Mouse (Mus musculus): ENCODE measurements around the gene Dnah8.
"Not testable (repeated sequence)": the region's sequence is repeated elsewhere in the genome, so short reads cannot be mapped to it uniquely, and the experiment has no call there.

The Dnah8 gene

DNA sequence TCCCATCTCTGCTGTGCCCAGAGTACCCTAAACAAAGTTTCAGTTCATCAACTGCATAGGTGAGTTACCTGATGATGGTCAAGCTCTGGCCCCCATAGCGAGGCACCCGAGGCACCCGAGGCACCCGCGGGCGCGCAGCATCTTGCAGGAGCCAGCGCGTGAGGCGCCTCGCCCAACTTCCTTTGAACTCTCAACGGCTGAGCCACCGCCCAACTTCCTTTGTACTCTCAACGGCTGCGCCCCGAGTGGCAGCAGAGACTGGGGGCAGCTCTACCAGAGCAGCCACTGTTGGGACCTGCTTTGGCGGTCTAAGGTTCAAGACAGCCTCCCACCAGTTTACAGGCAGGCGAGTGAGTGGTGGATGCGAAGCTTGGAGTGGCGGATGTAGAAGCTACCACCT, at the start of gene Dnah8:
TSS of gene Dnah8 (plus strand) at position 223 of the 400 bp plus-strand sequence.
- DNase-seq (ENCODE audit: low spot score in 2 of 2): not testable (repeated sequence)

DNA sequence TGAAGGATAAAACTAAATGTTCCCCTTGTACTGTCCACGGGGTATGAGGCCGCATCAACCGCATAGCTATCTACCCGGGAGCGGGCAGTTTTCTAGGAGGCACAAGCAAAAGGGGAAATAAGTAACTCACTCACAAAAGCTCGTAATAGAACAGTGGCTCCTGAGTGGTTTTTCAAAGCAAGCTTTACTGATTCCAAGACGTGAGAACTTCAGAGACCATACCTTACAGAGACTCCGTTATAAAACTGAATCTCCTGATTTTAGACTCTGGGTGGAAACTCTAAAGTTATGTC, 49.4 kb upstream of the Dnah8 start:
- DNase-seq (ENCODE audit: low spot score in 2 of 2): no peak

DNA sequence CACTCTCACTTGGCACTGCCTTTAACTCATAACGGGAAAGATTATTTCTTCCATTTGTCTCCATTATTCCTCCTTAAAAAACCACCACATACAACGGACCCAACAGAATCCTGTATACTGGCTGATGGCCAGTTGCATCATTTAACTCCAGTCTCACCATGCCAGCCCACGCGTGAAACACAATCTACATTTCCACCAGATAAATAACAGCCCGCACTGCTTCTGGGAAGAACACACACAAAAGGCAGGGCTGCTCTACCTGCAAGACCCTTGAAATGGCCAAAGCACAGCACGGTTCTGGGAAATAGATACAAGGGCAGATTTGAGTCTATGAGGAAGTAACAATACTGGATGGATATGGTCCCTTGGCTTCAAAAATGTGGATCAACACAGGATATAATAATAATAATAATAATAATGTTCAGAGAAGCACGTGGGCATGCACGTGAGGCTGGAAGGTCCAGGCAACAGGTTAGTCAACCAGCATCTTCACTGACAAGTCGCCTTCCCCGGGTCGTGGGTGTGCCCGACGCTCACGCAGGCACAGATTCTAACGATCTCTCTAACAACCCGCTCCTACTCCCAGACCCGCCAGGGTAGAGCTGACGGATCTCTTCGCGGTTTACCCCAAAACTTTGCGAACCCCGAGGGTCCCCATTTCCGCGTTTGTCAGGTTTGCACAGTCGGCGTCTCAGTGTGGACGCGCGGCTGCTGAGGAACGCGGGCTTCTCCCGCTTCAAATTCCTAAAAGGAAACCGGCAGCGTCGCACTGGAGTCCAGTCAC, 48.8 kb upstream of the Dnah8 start:
- no peak for DNase-seq (ENCODE audit: low spot score in 2 of 2)

DNA sequence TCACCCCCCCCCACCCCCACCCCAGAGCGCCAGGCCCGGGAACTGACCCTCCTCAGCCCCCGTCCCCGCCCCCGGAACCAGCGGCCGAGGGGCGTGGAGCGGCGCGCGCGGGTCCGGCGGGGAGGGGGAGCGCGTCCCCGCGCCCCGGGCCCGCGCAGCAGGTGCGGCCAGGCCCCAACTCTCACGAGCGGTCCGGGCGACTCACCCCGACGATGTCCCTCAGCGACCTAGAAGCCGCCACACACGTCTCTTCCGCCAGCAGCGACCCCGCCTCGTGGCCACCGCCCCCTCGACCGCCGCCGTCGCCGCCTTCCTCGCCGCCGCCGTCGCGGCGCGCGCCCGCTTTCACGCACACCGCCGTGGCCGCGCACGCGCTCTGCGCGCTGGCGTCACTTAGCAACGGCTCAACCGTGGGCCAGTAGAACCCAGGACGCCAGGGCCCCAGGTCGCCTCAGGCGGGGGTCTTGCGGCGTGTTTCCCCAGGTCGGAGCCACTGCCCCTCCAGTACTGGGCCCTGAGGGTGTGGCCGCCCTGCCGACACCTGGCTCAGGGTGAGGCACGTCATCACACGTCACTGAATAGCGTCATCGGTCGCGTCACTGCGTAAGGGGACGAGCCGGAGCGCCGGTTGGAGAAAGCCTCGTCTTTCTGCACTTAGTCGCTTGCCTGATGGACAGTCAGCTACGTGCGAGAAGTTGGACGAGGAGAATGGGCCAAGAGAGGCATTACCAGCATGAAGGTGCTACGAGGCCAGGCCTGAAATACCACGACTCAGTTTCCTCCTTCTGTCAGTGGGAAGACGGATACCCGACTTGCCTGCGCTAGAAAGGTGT, 48.0 kb upstream of the Dnah8 start, which contains the start of gene Btbd9:
TSS of gene Btbd9 (minus strand) at position 548 of the 833 bp plus-strand sequence.
- peak; percentile 96 for DNase-seq (ENCODE audit: low spot score in 2 of 2)

DNA sequence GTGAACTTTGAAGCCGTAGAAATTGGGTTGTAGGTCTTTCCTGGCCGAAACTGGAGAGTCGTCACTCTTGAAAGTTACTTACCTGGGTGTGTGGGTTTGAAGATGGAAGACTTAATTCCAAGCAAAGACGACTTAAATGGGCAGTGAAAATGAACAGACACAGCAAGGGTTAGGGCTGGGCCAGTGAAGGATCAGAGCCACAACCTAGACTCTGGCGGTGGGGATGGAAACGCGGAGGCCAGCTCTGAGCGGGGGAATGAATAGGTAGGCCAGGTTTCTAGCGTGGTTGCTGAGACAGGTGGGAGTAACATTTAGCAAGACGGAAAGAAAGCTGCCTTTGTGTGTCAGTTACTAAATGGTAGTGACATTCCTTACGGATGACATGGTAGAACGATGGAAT, 47.2 kb upstream of the Dnah8 start:
- DNase-seq (ENCODE audit: low spot score in 2 of 2): no peak

DNA sequence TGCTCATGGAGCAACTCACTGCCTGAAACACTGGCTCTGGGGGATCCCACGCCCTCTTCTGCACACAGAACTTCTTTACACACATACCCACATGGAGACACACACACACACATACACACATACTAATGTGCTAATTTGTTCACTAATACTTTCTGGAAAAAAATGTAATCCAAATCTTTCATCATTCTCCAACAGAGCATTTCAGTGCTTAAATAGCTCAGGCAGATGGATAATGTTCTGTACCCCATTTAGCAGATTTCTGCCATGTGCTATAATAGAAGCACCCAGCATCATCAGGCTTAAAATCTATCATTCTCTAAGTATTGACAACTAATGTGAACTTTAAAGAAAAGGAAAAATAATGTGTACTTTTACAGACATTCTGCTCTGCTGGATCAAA, 43.4 kb upstream of the Dnah8 start:
- no peak for DNase-seq (ENCODE audit: low spot score in 2 of 2)

DNA sequence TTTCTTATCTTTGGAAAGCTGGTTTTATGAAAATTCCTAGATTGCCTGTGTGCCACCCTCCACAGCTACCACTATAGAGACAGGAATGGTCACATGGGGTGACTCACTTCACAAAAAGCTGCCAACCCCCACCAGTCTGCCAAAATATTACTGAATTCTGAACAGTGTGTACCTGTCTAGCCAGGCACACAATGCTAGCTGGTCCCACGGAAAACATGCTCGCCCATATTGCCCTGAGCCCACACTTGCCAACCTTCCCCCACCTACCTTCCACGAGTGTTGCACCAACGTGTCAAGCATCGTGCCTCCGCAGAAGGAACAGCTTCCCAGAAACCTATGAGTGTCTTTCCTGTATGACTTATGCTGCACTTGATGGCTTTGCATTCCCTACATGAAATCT, 43.0 kb upstream of the Dnah8 start:
- DNase-seq (ENCODE audit: low spot score in 2 of 2): no peak

DNA sequence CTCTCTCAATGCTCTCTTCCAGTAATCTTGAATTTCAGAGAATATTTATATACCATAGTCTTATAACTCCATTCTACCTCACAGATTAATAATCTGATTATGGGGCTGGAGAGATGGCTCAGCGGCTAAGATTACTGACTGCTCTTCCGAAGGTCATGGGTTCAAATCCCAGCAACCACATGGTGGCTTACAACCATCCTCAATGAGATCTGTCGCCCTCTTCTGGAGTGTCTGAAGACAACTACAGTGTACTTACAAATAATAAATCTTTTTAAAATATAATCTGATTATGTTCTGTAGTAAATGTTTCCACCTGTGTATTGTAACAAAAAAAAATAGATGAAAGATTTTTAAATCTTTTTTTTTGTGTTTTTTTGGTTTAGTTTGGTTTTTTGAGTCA, 41.8 kb upstream of the Dnah8 start:
- DNase-seq (ENCODE audit: low spot score in 2 of 2): no peak

DNA sequence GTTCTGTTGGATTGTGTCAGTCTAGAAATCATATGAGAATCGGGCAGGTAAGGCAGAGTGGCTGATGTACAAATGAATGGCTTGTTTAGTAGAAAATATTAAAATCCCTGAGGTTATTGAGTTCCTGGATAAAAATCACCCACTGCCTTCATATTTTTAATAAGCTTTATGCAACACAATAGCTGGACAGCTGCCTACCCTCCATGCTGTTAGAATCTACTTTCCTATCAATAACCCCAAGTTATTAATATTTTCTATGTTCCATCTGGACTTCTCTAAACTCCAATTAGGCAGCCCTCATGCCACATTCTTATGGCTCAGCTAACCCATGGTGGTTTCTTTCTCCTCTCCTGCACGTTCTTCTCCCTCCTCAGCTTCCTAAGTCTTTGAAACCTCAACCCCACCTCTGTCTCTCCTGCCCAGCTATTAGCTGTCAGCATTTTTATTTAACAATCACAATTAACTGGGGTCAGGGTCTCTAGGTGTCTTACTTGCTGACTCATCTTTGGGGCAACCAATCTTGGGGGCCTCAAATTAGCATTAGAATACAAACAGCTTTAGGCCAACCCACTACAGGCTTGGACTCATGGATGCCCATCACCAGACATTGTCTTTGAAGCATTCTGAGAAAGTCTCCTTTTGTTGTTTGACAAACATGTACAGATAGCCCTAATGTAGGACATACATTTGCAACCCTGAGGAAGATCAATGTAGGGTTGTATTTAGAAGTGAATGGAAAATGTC, 40.7 kb upstream of the Dnah8 start:
- no peak for DNase-seq (ENCODE audit: low spot score in 2 of 2)

DNA sequence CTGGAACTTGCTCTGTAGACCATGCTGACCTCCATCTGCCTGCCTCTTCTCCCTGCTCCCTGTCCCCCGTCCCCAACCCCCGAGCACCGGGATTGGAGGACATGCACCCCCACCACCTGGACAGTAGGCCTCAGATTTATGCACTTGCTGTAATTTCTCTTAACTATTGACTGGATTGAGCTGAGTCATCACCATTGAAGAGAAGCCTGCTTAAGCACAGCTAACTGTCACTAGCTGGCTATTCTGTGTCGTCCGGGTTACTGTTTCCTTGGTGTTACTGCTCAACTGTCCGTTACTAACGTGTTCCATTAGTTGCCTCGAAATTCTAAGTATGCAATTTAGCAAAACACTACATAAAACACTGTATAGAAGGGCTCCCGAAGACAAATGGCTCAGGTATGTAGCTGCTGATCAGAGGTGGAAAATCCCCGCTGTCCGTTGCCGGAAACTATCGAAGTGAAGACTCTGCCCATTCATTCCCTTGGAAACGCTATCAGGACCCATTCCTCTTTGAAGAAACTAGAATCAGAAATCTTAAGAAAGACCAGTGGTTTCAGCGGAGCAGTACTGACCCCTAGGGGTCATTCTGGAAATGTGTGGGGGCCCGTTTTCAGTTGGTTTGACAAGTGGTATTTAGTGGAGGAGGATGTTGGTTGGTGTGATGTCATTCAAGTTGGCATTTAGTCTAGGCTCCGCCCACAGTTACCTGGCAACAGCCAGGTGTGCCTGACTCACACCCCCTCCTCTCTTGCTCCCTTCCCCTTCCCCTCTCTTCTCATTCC, 33.5 kb upstream of the Dnah8 start:
- DNase-seq (ENCODE audit: low spot score in 2 of 2): peak in 1 of 2 experiments; percentile 49

DNA sequence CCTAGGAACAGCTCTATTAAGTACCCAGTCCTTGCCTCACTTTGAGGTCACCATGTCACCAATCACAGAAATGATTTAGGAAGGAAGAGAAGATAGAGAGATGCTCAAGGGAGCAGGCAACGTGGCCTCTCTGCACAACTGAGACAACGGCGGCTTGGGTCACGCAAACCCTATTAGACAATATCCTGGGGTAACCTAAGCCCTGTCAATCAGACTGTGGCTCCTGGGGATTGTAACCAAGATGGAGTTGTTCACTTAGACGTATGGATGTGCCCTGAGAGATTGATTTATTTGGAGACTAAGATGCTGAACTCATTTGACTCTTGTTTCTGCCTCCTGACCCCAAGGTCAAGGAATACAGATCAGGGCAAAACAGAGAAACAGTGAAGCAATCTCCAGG, 29.7 kb upstream of the Dnah8 start:
- DNase-seq (ENCODE audit: low spot score in 2 of 2): no peak

DNA sequence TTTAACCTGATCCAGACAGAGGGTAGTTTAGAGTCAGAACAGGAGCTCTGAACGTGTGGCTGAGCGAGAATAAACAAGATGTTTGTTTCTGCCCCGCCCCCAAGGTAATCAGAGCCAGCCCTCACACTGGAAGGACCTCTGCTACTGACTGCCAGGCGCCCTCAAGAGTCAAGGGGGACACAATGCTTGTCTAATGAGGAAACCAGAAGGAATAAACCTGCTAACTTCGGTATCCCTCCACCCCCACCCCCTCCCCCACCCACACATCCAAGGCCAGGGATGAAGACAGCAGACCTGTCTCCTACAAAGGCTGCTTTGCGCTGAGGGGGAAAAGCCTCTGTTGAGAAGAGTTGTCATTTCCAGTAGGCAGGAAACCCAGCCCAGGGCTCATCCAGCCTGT, 29.3 kb upstream of the Dnah8 start:
- no peak for DNase-seq (ENCODE audit: low spot score in 2 of 2)

DNA sequence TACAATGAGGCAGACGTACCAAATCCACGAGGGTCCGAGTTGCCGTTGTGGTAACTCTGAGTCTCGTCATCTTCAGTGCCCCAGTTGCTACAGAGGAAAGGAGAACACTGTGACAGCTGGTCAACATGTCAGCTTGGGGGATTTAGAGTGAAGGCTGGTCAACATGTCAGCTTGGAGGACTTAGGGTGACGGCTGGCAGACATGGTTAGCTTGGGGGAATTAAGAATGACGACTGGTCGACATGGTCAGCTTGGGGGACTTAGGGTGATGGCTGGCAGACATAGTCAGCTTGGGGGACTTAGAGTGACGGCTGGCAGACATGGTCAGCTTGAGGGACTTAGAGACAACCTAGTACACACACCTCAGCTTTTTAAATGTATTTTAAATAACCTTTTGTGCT, 26.4 kb upstream of the Dnah8 start:
- no peak for DNase-seq (ENCODE audit: low spot score in 2 of 2)

DNA sequence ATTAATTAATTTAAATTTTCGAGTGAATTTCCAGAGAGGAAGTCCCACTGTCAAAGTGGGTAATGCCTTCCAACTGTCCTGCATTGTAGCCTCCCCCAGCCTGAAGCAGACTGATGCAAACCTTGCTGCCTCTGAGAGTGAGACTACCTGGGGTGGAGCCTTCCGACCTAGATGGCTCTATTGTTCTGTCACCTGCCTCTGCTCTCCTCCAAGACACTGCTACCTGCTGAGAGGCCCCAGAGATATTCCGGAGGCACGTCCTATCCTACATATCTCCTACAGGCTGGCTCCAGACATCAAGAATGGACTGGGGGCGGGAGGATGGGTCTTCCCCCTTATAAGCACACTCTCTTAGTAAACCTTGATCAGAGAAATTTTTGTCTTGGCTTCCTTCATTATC, 25.9 kb upstream of the Dnah8 start:
- DNase-seq (ENCODE audit: low spot score in 2 of 2): no peak

DNA sequence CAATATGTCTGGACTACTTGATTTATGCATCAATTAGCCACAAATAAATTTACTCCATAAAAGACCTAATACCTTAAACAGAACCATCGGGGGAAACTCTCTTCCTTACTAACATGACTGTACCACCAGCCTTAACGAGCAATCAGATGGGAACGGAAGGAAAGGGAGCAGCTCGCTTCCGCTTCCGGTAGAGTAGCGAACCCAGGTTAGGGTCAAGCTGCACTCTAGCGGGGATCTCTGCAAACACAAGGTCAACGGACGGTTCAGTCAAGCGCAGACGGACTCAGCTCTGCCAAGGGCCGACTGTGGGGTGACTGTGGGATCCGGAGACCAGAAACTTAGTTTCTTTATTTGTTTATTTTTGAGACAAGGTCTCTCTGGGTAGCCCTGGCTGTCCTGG, 22.0 kb upstream of the Dnah8 start:
- DNase-seq (ENCODE audit: low spot score in 2 of 2): no peak

DNA sequence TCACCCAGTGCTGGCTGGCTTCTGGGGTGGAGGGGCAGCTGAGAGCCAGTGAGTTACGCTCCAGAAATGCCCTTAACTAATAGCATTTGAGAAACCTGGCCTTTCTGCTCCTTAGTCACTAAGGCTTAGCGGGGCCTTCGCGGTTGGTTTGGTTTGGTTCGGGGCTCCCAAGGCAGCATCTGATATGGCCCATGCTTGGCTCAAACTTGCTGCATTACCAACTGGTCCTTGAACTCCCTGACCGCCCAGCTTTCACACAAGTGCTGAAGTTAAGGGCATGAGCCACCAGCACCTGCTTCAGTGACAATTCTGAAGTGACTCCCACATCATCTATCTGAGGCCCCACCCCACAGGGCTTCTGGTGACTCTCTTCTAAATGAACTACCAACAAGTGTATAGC, 19.9 kb upstream of the Dnah8 start:
- no peak for DNase-seq (ENCODE audit: low spot score in 2 of 2)

DNA sequence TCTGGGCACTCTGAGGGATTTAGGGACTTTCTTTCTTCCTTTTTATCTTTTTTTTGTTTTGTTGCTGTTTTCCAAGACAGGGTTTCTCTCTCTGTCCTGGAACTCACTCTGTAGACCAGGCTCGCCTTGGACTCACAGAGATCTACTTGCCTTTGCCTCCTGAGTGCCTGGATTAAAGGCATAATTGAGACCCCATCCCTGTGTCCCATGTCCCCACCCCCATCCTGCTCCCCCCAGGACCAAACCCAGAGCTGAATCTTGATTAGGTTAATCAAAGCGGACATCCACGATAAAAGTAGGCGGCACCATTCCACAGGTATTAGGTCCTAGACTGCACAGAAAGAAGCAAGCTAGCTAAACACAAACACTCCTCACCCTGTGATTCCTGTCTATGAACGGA, 19.2 kb upstream of the Dnah8 start:
- no peak for DNase-seq (ENCODE audit: low spot score in 2 of 2)

DNA sequence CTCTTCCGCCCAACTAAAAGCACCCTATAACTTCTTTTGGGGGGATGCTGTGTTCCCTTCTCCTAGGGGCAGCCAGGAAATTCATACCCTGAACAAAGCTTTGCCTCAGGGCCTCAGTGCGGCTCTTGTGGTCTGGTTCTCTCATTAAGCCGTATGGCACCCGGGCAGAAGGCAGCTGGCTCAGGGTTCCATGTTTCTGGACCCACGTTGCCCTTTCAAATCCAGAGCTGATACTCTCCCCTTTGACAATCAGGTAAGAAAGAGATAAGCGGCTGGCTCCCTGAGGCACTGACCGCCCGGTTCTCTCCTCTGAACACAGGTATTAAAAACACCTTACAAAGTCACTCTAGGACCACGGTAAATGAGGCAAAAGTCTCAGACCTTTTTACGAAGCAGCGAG, 17.9 kb upstream of the Dnah8 start:
- no peak for DNase-seq (ENCODE audit: low spot score in 2 of 2)

DNA sequence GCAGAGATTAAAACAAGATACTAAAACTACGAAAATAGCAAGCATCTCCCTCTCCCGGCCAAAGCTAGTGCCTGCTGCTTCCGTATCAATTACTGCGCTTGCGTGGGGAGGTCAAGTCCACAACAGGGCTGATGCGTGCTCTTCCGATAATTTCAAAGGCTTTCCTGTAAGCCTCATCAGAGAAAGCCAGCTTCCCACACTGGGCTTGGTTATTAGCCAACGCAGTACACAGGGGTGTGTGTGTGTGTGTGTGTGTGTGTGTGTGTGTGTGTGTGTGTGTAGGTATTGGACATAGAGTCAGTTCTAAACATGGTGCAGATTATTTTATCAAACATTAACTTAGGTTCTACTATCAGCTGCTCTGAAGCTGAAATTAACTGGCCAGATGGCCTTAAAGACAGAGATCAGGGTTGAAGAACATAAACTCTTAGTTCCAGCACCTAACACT, 17.5 kb upstream of the Dnah8 start:
- DNase-seq (ENCODE audit: low spot score in 2 of 2): no peak

DNA sequence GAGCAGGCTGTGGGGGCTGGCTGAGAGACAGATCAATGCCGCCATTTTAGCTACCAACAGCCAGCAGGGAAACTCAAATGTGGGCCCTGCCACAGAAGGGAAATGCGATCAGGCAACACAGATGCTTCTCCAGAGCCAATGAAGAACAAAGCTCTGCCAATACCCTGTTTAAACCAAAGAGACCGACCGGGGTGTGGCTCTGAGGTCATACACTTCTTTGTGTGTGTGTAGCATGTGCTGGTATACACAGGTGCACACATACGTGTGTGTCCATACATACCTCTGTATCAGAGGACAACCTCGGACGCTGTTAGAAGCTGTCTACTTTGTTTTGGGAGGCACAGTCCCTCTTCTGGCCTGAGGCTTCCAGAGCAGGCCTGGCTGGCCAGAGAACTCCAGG, 16.8 kb upstream of the Dnah8 start:
- no peak for DNase-seq (ENCODE audit: low spot score in 2 of 2)

DNA sequence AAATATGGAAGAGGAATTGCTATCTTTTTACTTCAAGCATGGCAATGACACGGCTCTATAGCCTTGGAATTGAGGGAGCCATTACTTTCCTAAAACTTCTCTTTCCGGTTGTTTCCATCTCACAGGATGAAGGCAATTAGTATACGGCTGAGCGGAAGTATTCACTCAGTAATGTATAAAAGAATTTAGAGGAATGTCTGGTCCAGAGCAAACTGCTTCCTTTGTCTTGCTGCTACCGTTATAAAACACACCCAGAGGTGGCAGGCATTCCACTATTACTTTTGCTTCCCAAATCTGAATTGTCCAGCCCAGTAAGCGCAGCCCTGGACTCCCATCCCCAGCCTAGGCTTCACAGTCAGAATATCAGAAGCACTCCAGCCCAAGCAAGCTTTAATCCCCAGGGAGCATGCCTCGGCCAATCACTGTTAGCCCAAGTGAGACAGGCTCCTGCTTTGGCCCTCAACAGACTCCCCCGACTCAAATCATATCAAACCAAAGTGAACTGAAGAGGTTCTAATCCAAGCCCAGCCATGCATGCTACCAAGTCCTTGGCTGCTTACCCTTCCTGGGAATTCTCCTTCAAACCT, 16.2 kb upstream of the Dnah8 start:
- DNase-seq (ENCODE audit: low spot score in 2 of 2): no peak

Measured in heart, adult 9 months (tissue).